ENCODE assay signal across 9 mouse cellular contexts in the genomic region with DNA sequence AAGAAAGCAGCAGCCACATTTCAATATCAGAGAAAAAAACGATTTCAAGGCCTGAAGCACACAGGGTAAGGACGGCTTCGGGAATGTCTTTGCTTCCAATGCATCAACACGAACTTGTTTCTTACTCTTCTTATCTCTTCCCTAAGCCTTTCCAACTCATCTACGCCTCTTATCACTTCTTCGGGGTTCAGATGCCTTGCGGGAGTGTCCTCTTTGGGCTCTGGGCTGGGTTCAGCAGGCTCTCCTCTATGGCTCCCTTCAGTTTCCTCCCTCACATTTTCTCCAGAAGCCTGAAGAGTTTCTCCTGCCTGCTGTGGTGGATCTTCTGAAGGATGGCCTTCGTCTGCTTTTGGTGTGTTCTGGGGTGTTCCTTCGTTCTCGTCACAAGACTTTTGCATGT. TPM values are rescaled to one million over a fixed set of nuclear protein-coding genes. Genes with fewer than 3 reads are reported as not detected.
A peak's percentile ranks its signal among the peaks of the same experiment; 100 is the strongest.
DNase-seq lines count a peak whose midpoint lies in the region; ATAC-seq and TF ChIP-seq lines count a peak whose summit lies in the region.
"Had no signal": no experiment of that assay in that cellular context is flagged by ENCODE, and none has a peak within 500 bp of the region (broad histone marks: within the 10 kb centered on the region; RNA-seq: fewer than 3 reads in every experiment).

No protein-coding gene starts in this region.

- no peak overlapping the region for H3ac ChIP-seq in myocyte (ENCODE audit: control insufficient read depth, insufficient read length)

- no peaks in the 10 kb centered on the region for H3K4me1 ChIP-seq in heart, embryonic 14.5 days (ENCODE audit: control insufficient read depth in 2 of 2, insufficient read depth in 2 of 2, low read length in 2 of 2)
- no peaks in the 10 kb centered on the region for H3K4me1 ChIP-seq in embryonic fibroblast, embryonic 13.5 days (ENCODE audit: control insufficient read depth, insufficient read depth, low read length)
- H3K4me1 ChIP-seq in intestine, embryonic 15.5 days (replicated peaks): no peaks in the 10 kb centered on the region
- no peaks in the 10 kb centered on the region for H3K4me1 ChIP-seq in kidney, adult 2 months (ENCODE audit: control insufficient read depth, insufficient read depth, low read length)

- ATAC-seq in heart, embryonic 14.5 days (ENCODE audit: insufficient number of reproducible peaks, insufficient read depth, low FRiP score, low read depth): no peak
- ATAC-seq in intestine, embryonic 15.5 days: 0 out of 2 replicates have a peak, but pooled peaks have one; percentile 14

- H3K9ac ChIP-seq in heart, embryonic 14.5 days (ENCODE audit: low read length): peak overlapping the region; percentile 69
- H3K9ac ChIP-seq in intestine, embryonic 15.5 days: 0 out of 2 replicates have a peak overlapping the region, but pooled peaks have one; percentile 26

- H3K4me3 ChIP-seq in heart, embryonic 14.5 days (ENCODE audit: control insufficient read depth in 1 of 2, insufficient read depth in 1 of 2, low read depth in 1 of 2, low read length in 2 of 2): peak overlapping the region; percentile 35 to 63
- H3K4me3 ChIP-seq in embryonic fibroblast, embryonic 13.5 days (ENCODE audit: insufficient read depth, low read length): peak overlapping the region; percentile 67
- peak overlapping the region; percentile 48 for H3K4me3 ChIP-seq in intestine, embryonic 15.5 days (replicated peaks)
- peak overlapping the region; percentile 82 for H3K4me3 ChIP-seq in myocyte
- H3K4me3 ChIP-seq in kidney, adult 2 months (ENCODE audit: insufficient read depth, low read depth, low read length): no peak overlapping the region

- H3K27me3 ChIP-seq in heart, embryonic 14.5 days (ENCODE audit: control insufficient read depth, insufficient read depth, low read length): no peaks in the 10 kb centered on the region
- no peaks in the 10 kb centered on the region for H3K27me3 ChIP-seq in intestine, embryonic 15.5 days (replicated peaks)
- no peaks in the 10 kb centered on the region for H3K27me3 ChIP-seq in myocyte (ENCODE audit: control insufficient read depth, insufficient read depth, insufficient read length)
- no peaks in the 10 kb centered on the region for H3K27me3 ChIP-seq in kidney, adult 2 months (replicated peaks; ENCODE audit: control insufficient read depth, insufficient read depth, low read length)
- H3K27me3 ChIP-seq: CH12.LX had no signal

- peaks cover 7% of the 10 kb centered on the region for H3K79me2 ChIP-seq in myocyte (ENCODE audit: control insufficient read depth, insufficient read depth)

- peak overlapping the region; percentile 70 for H3K4me2 ChIP-seq in heart, embryonic 14.5 days (ENCODE audit: low read length)
- peak overlapping the region; percentile 48 for H3K4me2 ChIP-seq in intestine, embryonic 15.5 days (replicated peaks)
- H3K4me2 ChIP-seq in myocyte (ENCODE audit: low read depth): peak overlapping the region; percentile 55

- no peaks in the 10 kb centered on the region for H3K9me3 ChIP-seq in heart, embryonic 14.5 days (ENCODE audit: control insufficient read depth, low read length)
- H3K9me3 ChIP-seq in intestine, embryonic 15.5 days: no peaks in the 10 kb centered on the region

- WGBS in heart, embryonic 14.5 days: 37% methylated on average over 10 of the region's 10 CpGs
- WGBS in intestine, embryonic 15.5 days: 52% methylated on average over 10 of the region's 10 CpGs
- 52% methylated on average over 10 of the region's 10 CpGs for WGBS in kidney, adult 2 months

- TF ChIP-seq POLR2A in embryonic fibroblast, embryonic 13.5 days (IDR thresholded peaks at IDR 0.05; ENCODE audit: low read depth, low read length): no peak
- TF ChIP-seq POLR2A in myocyte (IDR thresholded peaks at IDR 0.05; ENCODE audit: insufficient read length, low read depth): no peak
- no peak for TF ChIP-seq POLR2A in kidney, adult 2 months (IDR thresholded peaks at IDR 0.05; ENCODE audit: low read depth, low read length)

- no peak for DNase-seq in heart, adult 11 months
- no peak for DNase-seq in cerebellum, postnatal 10 days
- DNase-seq in adipocyte (ENCODE audit: low spot score): no peak
- no peak for DNase-seq in kidney, adult 2 months

- peak overlapping the region; percentile 21 to 92; a peak in 3 of 4 replicates for H3K27ac ChIP-seq in heart, embryonic 14.5 days (replicated peaks in 1 of 2; ENCODE audit: control insufficient read depth in 1 of 2, insufficient read depth in 1 of 2, low read depth in 2 of 2, low read length in 2 of 2)
- no peak overlapping the region for H3K27ac ChIP-seq in embryonic fibroblast, embryonic 13.5 days (ENCODE audit: insufficient read depth, low read length)
- no peak overlapping the region for H3K27ac ChIP-seq in intestine, embryonic 15.5 days
- H3K27ac ChIP-seq in kidney, adult 2 months (ENCODE audit: insufficient read depth, low read depth, low read length): no peak overlapping the region

- peaks cover 14% of the 10 kb centered on the region; the same call in 1 of the 2 replicates for H3K36me3 ChIP-seq in heart, embryonic 14.5 days (ENCODE audit: control insufficient read depth, insufficient read depth, low read length)
- no peaks in the 10 kb centered on the region for H3K36me3 ChIP-seq in intestine, embryonic 15.5 days
- no peaks in the 10 kb centered on the region for H3K36me3 ChIP-seq in myocyte (ENCODE audit: control insufficient read depth, insufficient read depth)
- no peaks in the 10 kb centered on the region for H3K36me3 ChIP-seq in kidney, adult 2 months (ENCODE audit: control insufficient read depth, insufficient read depth, low read length)

- TF ChIP-seq CTCF in embryonic fibroblast, embryonic 13.5 days (IDR thresholded peaks at IDR 0.05; ENCODE audit: borderline replicate concordance, insufficient read depth, low read length): no peak
- TF ChIP-seq CTCF in kidney, adult 2 months (conservative IDR thresholded peaks at IDR 0.05; ENCODE audit: insufficient read depth, insufficient read length, low read depth, low read length): no peak

TF ChIP-seq in myocyte, 11 proteins besides CTCF, POLR2A, EP300 and RAD21:
- TF ChIP-seq CEBPB (IDR thresholded peaks at IDR 0.05; ENCODE audit: insufficient read depth, poor library complexity, severe bottlenecking): no peak
- no peak for TF ChIP-seq MAX (IDR thresholded peaks at IDR 0.05; ENCODE audit: low read depth)
- no peak for TF ChIP-seq TCF12 (IDR thresholded peaks at IDR 0.05; ENCODE audit: insufficient read depth, poor library complexity, severe bottlenecking)
- TF ChIP-seq POLR2AphosphoS2 (IDR thresholded peaks at IDR 0.05; ENCODE audit: insufficient read length, low read depth): no peak
- no peak for TF ChIP-seq MYOD1 (IDR thresholded peaks at IDR 0.05; ENCODE audit: control insufficient read depth in 1 of 3, insufficient read length in 2 of 3, low read depth in 2 of 3)
- TF ChIP-seq MYOG (IDR thresholded peaks at IDR 0.05; ENCODE audit: control insufficient read depth in 1 of 3, insufficient read depth in 1 of 3, insufficient read length in 2 of 3, low read depth in 2 of 3): no peak
TF ChIP-seq in myocyte: peak in this region for 0.

RNA-seq across cellular contexts. Expression of a gene that starts 1.5 kb away (rescaled TPM):
- polyA plus RNA-seq in heart, embryonic 14.5 days (2014; fragmentation: Nextera tagmentation; extraction: Ambion mirVana): 263 and 279 TPM in 2 replicates
- polyA plus RNA-seq in embryonic fibroblast, embryonic 13.5 days (2011; ENCODE audit: insufficient read length, low read depth, missing spikeins): 291 and 306 TPM in 2 replicates
- polyA plus RNA-seq in intestine, embryonic 15.5 days (2015; fragmentation: Nextera tagmentation; extraction: Ambion mirVana): 219 and 251 TPM in 2 replicates
- 47.7 TPM for polyA plus RNA-seq in myocyte (2012; fragmentation: generic; extraction: Trizol)
- 10.7 and 20.3 TPM in 2 replicates for polyA plus RNA-seq in kidney, adult 2 months (2012; rRNA removed)

RNA-seq across cellular contexts. Expression of a gene that starts 31.8 kb away (rescaled TPM):
- 215 and 217 TPM in 2 replicates for polyA plus RNA-seq in heart, embryonic 14.5 days (2014; fragmentation: Nextera tagmentation; extraction: Ambion mirVana)
- polyA plus RNA-seq in embryonic fibroblast, embryonic 13.5 days (2011; ENCODE audit: insufficient read length, low read depth, missing spikeins): 0.80 TPM in 1 of 2 replicates, not detected in the other
- polyA plus RNA-seq in intestine, embryonic 15.5 days (2015; fragmentation: Nextera tagmentation; extraction: Ambion mirVana): 230 and 263 TPM in 2 replicates
- polyA plus RNA-seq in myocyte (2012; fragmentation: generic; extraction: Trizol): not detected
- 6.5 and 13.6 TPM in 2 replicates for polyA plus RNA-seq in kidney, adult 2 months (2012; rRNA removed)

RNA-seq across cellular contexts. Expression of a gene that starts 33.1 kb away (rescaled TPM):
- 5.6 and 6.9 TPM in 2 replicates for polyA plus RNA-seq in heart, embryonic 14.5 days (2014; fragmentation: Nextera tagmentation; extraction: Ambion mirVana)
- polyA plus RNA-seq in embryonic fibroblast, embryonic 13.5 days (2011; ENCODE audit: insufficient read length, low read depth, missing spikeins): 1.2 and 2.8 TPM in 2 replicates
- polyA plus RNA-seq in intestine, embryonic 15.5 days (2015; fragmentation: Nextera tagmentation; extraction: Ambion mirVana): 4.1 and 4.2 TPM in 2 replicates
- polyA plus RNA-seq in myocyte (2012; fragmentation: generic; extraction: Trizol): 17.5 TPM
- polyA plus RNA-seq in kidney, adult 2 months (2012; rRNA removed): 0.20 and 0.39 TPM in 2 replicates

RNA-seq across cellular contexts. Expression of a gene that starts 44.0 kb away (rescaled TPM):
- polyA plus RNA-seq in heart, embryonic 14.5 days (2014; fragmentation: Nextera tagmentation; extraction: Ambion mirVana): 16.0 and 16.7 TPM in 2 replicates
- not detected in 2 replicates for polyA plus RNA-seq in embryonic fibroblast, embryonic 13.5 days (2011; ENCODE audit: insufficient read length, low read depth, missing spikeins)
- polyA plus RNA-seq in intestine, embryonic 15.5 days (2015; fragmentation: Nextera tagmentation; extraction: Ambion mirVana): 1.1 and 1.9 TPM in 2 replicates
- 15.4 TPM for polyA plus RNA-seq in myocyte (2012; fragmentation: generic; extraction: Trizol)
- polyA plus RNA-seq in kidney, adult 2 months (2012; rRNA removed): not detected in 2 replicates

RNA-seq across cellular contexts. Expression of a gene that starts 44.7 kb away (rescaled TPM):
- 232 and 239 TPM in 2 replicates for polyA plus RNA-seq in heart, embryonic 14.5 days (2014; fragmentation: Nextera tagmentation; extraction: Ambion mirVana)
- polyA plus RNA-seq in embryonic fibroblast, embryonic 13.5 days (2011; ENCODE audit: insufficient read length, low read depth, missing spikeins): 1.8 TPM in 1 of 2 replicates, not detected in the other
- 186 and 196 TPM in 2 replicates for polyA plus RNA-seq in intestine, embryonic 15.5 days (2015; fragmentation: Nextera tagmentation; extraction: Ambion mirVana)
- polyA plus RNA-seq in myocyte (2012; fragmentation: generic; extraction: Trizol): 12.6 TPM
- polyA plus RNA-seq in kidney, adult 2 months (2012; rRNA removed): 4.4 and 6.3 TPM in 2 replicates

Comparison
In these comparisons a context has a peak if more than half of its experiments do, and no peak if none do; other contexts are left out.
1. H3K27ac ChIP-seq: peak in heart, embryonic 14.5 days (2 of 2); none in embryonic fibroblast, embryonic 13.5 days (single experiment), intestine, embryonic 15.5 days (single experiment) and kidney, adult 2 months (single experiment).
2. RNA of a gene that starts 31.8 kb away (polyA plus RNA-seq): 230 to 263 TPM in intestine, embryonic 15.5 days and 215 to 217 TPM in heart, embryonic 14.5 days; 6.5 to 13.6 TPM in kidney, adult 2 months, 0.80 TPM in embryonic fibroblast, embryonic 13.5 days and not detected in myocyte (single experiment); every median in the first group is over 10 times any median in the second.
3. Peak in every context shown above with its lines, with median percentiles within 50 percentile points of each other: H3K4me2 ChIP-seq.